Mouse (Mus musculus) E14TG2a.4 (cell line): ENCODE data around the gene Snai3.

Experiments used
- CTCF ChIP-seq: conservative IDR thresholded peaks from 2 replicates; pipeline ENCODE4 v1.5.1; 2014; ENCODE audit warnings: low read length
- NANOG ChIP-seq: IDR thresholded peaks from 2 replicates; pipeline ENCODE4 v1.6.1; 2014; ENCODE audit warnings: borderline replicate concordance, low read length, mixed read lengths
- POU5F1 ChIP-seq: IDR thresholded peaks from 2 replicates; pipeline ENCODE4 v1.6.1; 2014; ENCODE audit warnings: low read length, borderline replicate concordance

DNA sequence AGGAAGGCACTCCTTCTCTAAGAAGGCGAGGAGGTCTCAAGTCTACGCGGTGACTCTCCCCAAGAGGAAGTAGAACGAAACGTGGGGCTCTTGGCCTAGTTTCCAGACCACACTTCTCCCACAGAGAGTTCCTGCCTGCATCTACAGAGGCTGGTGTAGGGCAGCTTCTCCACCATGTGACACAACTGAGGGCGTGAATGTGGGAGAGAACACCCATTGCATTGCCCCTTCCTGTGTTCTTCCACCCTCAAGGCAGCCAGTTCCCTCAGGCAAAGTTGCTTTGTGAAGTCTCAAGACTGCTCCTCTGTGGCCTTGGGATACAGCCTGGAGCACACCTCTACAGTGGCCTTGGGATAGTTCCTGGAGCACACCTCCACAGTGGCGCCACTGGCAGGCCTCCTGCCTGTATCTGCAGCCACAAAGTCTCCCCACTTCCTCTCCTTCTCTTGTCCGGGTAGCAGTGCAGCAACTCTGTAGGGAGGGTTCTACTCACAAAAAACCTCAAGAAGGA lies 13.4 kb upstream of the Snai3 start:
- TF ChIP-seq CTCF (no peak), POU5F1 (no peak), NANOG (no peak)
